8 mouse cellular contexts compared by ENCODE assay signal in genomic region chr1:167269350-167269811, GRCm38 (mm10). TPM values are rescaled to one million over a fixed set of nuclear protein-coding genes. Genes with fewer than 3 reads are reported as not detected.
DNase-seq lines count a peak whose midpoint lies in the region; ATAC-seq and TF ChIP-seq lines count a peak whose summit lies in the region.

No protein-coding gene starts in this region.

- peak overlapping the region; percentile 51; the same call in 1 of the 2 replicates for H3K4me2 ChIP-seq in forebrain, embryonic 14.5 days (ENCODE audit: low read length)
- peak overlapping the region; percentile 60 for H3K4me2 ChIP-seq in liver, embryonic 15.5 days

- 32% methylated on average over 14 of the region's 14 CpGs for WGBS in forebrain, embryonic 14.5 days
- 13% methylated on average over 14 of the region's 14 CpGs for WGBS in liver, embryonic 15.5 days (ENCODE audit: insufficient replicate concordance)

- H3K4me1 ChIP-seq in testis, adult 2 months (ENCODE audit: control insufficient read depth, insufficient read depth, low read length): no peaks in the 10 kb centered on the region
- H3K4me1 ChIP-seq in forebrain, embryonic 14.5 days (ENCODE audit: control insufficient read depth, insufficient read depth, low read length): peaks cover 32% of the 10 kb centered on the region
- H3K4me1 ChIP-seq in liver, embryonic 15.5 days (replicated peaks): peaks cover 84% of the 10 kb centered on the region

- H3K27ac ChIP-seq in testis, adult 2 months (ENCODE audit: control insufficient read depth, insufficient read depth, low read depth, low read length): peak overlapping the region; percentile 12; the same call in 1 of the 2 replicates
- H3K27ac ChIP-seq in forebrain, embryonic 14.5 days (ENCODE audit: low read depth, low read length): peak overlapping the region; percentile 81
- peak overlapping the region; percentile 83 for H3K27ac ChIP-seq in liver, embryonic 15.5 days (replicated peaks)

- H3K36me3 ChIP-seq in testis, adult 2 months (ENCODE audit: control insufficient read depth, insufficient read depth, low read length): no peaks in the 10 kb centered on the region; the same call in 1 of the 2 replicates
- no peaks in the 10 kb centered on the region for H3K36me3 ChIP-seq in forebrain, embryonic 14.5 days (ENCODE audit: control insufficient read depth, insufficient read depth, low read length)
- H3K36me3 ChIP-seq in liver, embryonic 15.5 days (replicated peaks): no peaks in the 10 kb centered on the region
- no peaks in the 10 kb centered on the region for H3K36me3 ChIP-seq in splenic B cell, adult 2 months (ENCODE audit: control insufficient read depth, insufficient read depth, low read length, poor library complexity, severe bottlenecking)

- no peak overlapping the region for H3K9ac ChIP-seq in forebrain, embryonic 14.5 days (ENCODE audit: low read length)
- no peak overlapping the region for H3K9ac ChIP-seq in liver, embryonic 15.5 days

- H3K9me3 ChIP-seq in forebrain, embryonic 14.5 days (replicated peaks; ENCODE audit: control insufficient read depth, low read length): no peaks in the 10 kb centered on the region
- H3K9me3 ChIP-seq in liver, embryonic 15.5 days (replicated peaks): no peaks in the 10 kb centered on the region

- DNase-seq in testis, postnatal 14 days (ENCODE audit: low spot score): no peak
- no peak for DNase-seq in forebrain, embryonic 14.5 days (ENCODE audit: low spot score)
- DNase-seq in splenic B cell, adult 2 months (ENCODE audit: low read depth, low spot score): peak; percentile 55
- DNase-seq in spleen, postnatal 4 days (ENCODE audit: low spot score in 2 of 2): no peak
- DNase-seq in layer of hippocampus, postnatal 10 days (ENCODE audit: low spot score in 2 of 2): no peak
- no peak for DNase-seq in cerebellum, adult 9-11 months

- no peak overlapping the region for H3K4me3 ChIP-seq in testis, adult 2 months (ENCODE audit: control insufficient read depth, low read depth, low read length)
- no peak overlapping the region for H3K4me3 ChIP-seq in forebrain, embryonic 14.5 days (ENCODE audit: low read depth, low read length)
- H3K4me3 ChIP-seq in liver, embryonic 15.5 days (replicated peaks): no peak overlapping the region

- peak; percentile 11; the same call in 1 of the 2 replicates for ATAC-seq in forebrain, embryonic 14.5 days
- no peak for ATAC-seq in liver, embryonic 15.5 days (ENCODE audit: insufficient read depth)

- no peak for TF ChIP-seq POLR2A in testis, adult 2 months (IDR thresholded peaks at IDR 0.05; ENCODE audit: control insufficient read depth, low read depth, low read length)

- no peak for TF ChIP-seq CTCF in testis, adult 2 months (IDR thresholded peaks at IDR 0.05; ENCODE audit: control insufficient read depth, insufficient read depth, insufficient replicate concordance, low read depth, low read length)

- no peaks in the 10 kb centered on the region for H3K27me3 ChIP-seq in testis, adult 2 months (ENCODE audit: control insufficient read depth, insufficient read depth, low read length)
- no peaks in the 10 kb centered on the region for H3K27me3 ChIP-seq in forebrain, embryonic 14.5 days (replicated peaks; ENCODE audit: control insufficient read depth, insufficient read depth, low read length)
- H3K27me3 ChIP-seq in liver, embryonic 15.5 days: no peaks in the 10 kb centered on the region
- no peaks in the 10 kb centered on the region for H3K27me3 ChIP-seq in splenic B cell, adult 2 months (ENCODE audit: control insufficient read depth, insufficient read depth, low read length, poor library complexity, severe bottlenecking)

RNA-seq across cellular contexts. Expression of gene Uck2, which starts 15.7 kb away (rescaled TPM):
- polyA plus RNA-seq in testis, adult 2 months (2012; rRNA removed): 160 and 161 TPM in 2 replicates
- polyA plus RNA-seq in forebrain, embryonic 14.5 days (2014; fragmentation: Nextera tagmentation; extraction: Ambion mirVana): 54.1 and 58.1 TPM in 2 replicates
- polyA plus RNA-seq in liver, embryonic 15.5 days (2015; fragmentation: Nextera tagmentation; extraction: Ambion mirVana): 30.9 and 36.0 TPM in 2 replicates
- 10 to 100 TPM; 69.5 to 69.9 TPM for total RNA-seq in layer of hippocampus, postnatal 10 days (2021)

RNA-seq across cellular contexts. Expression of gene Tmco1, which starts 38.8 kb away (rescaled TPM):
- 27.7 and 34.0 TPM in 2 replicates for polyA plus RNA-seq in testis, adult 2 months (2012; rRNA removed)
- 81.7 and 84.0 TPM in 2 replicates for polyA plus RNA-seq in forebrain, embryonic 14.5 days (2014; fragmentation: Nextera tagmentation; extraction: Ambion mirVana)
- 55.0 and 55.3 TPM in 2 replicates for polyA plus RNA-seq in liver, embryonic 15.5 days (2015; fragmentation: Nextera tagmentation; extraction: Ambion mirVana)
- total RNA-seq in layer of hippocampus, postnatal 10 days (2021): 10 to 100 TPM; 38.4 to 45.1 TPM

Comparison
In these comparisons a context has a peak if more than half of its experiments do, and no peak if none do; other contexts are left out.
1. H3K27ac ChIP-seq: peak in every context shown above with its lines; median percentile 83 in liver, embryonic 15.5 days; 81 in forebrain, embryonic 14.5 days; 12 in testis, adult 2 months.